Mouse (Mus musculus) lung, adult 2 months (tissue): ENCODE results near the gene Bysl.

Experiments used
- CTCF ChIP-seq: fragments of 200-500 bp; IDR thresholded peaks from 2 replicates; pipeline ENCODE4 v1.5.1; 2011; ENCODE audit warnings: mild to moderate bottlenecking, low read length, control low read depth; ENCODE audit not compliant: insufficient read depth
- POLR2A ChIP-seq: fragments of 200-500 bp; IDR thresholded peaks from 2 replicates; pipeline ENCODE4 v1.6.1; 2011; ENCODE audit warnings: low read depth, mild to moderate bottlenecking, control low read depth, low read length, borderline replicate concordance; ENCODE audit errors: extremely low read depth

- TF ChIP-seq CTCF: no peak
- TF ChIP-seq POLR2A: no peak
These were observed 9.9 kb downstream of the Bysl start for GRCm38 (mm10) chr17:47601389-47601755.
